Mouse (Mus musculus): ENCODE results near the gene Rictor.

GRCm38 (mm10) chr15:6815807-6816206 is 107.6 kb downstream of the Rictor start:
- no peak for TF ChIP-seq CTCF (IDR thresholded peaks at IDR 0.05)
- no peak for TF ChIP-seq EP300 (IDR thresholded peaks at IDR 0.05)

Data from lung, postnatal 0 days (tissue).